Mouse (Mus musculus) embryonic facial prominence, embryonic 11.5 days (tissue): ENCODE measurements around the gene Ptpn11. TPM values are rescaled to one million over a fixed set of nuclear protein-coding genes. Genes with fewer than 3 reads are reported as not detected.
"Not testable (repeated sequence)": the region's sequence is repeated elsewhere in the genome, so short reads cannot be mapped to it uniquely, and the experiment has no call there.

Source experiments
- ATAC-seq: fragments of 200-750 bp; cut with Nextera tagmentation; replicated peaks from 2 replicates; pipeline ENCODE4 v1.8.0; 2017; ENCODE audit warnings: low read depth; ENCODE audit not compliant: insufficient number of reproducible peaks, low FRiP score, low TSS enrichment
- DNase-seq: peaks from one replicate; pipeline ENCODE4 v3.0.0-alpha.2; 2015; ENCODE audit warnings: low spot score
- H3K27ac ChIP-seq: fragments of 300-500 bp; sonication (generic); replicated peaks from 2 replicates; pipeline ENCODE4 v1.5.1; 2014; ENCODE audit warnings: mild to moderate bottlenecking, low read depth, low read length, control low read depth
- H3K27me3 ChIP-seq: fragments of 300-500 bp; sonication (generic); 2 replicates; pipeline ENCODE4 v1.6.1; 2014; ENCODE audit warnings: mild to moderate bottlenecking, low read length, moderate library complexity, mixed read lengths; ENCODE audit not compliant: control insufficient read depth, insufficient read depth
- H3K36me3 ChIP-seq: fragments of 300-500 bp; sonication (generic); replicated peaks from 2 replicates; pipeline ENCODE4 v1.6.1; 2014; ENCODE audit warnings: low read depth, mild to moderate bottlenecking, low read length, moderate library complexity, mixed read lengths; ENCODE audit not compliant: control insufficient read depth, insufficient read depth
- H3K4me1 ChIP-seq: fragments of 300-500 bp; sonication (generic); 2 replicates; pipeline ENCODE4 v1.6.1; 2014; ENCODE audit warnings: low read length, mixed read lengths; ENCODE audit not compliant: control insufficient read depth, insufficient read depth
- H3K4me2 ChIP-seq: fragments of 300-500 bp; sonication (generic); 2 replicates; pipeline ENCODE4 v1.6.1; 2014; ENCODE audit warnings: low read depth, mild to moderate bottlenecking, control low read depth, low read length, moderate library complexity
- H3K4me3 ChIP-seq: fragments of 300-500 bp; sonication (generic); 2 replicates; pipeline ENCODE4 v1.5.1; 2014; ENCODE audit warnings: low read depth, low read length, control low read depth
- H3K9ac ChIP-seq: fragments of 300-500 bp; sonication (generic); replicated peaks from 2 replicates; pipeline ENCODE4 v1.6.1; 2014; ENCODE audit warnings: mild to moderate bottlenecking, control low read depth, low read length
- H3K9me3 ChIP-seq: fragments of 300-500 bp; sonication (generic); replicated peaks from 2 replicates; pipeline ENCODE4 v1.6.1; 2016; ENCODE audit warnings: mild to moderate bottlenecking, low read length, inconsistent platforms, mixed read lengths; ENCODE audit not compliant: control insufficient read depth
- WGBS: fragments of 180-500 bp; shearing (Covaris S2); extraction: QIAGEN DNeasy Blood & Tissue Kit; methylation state at CpG from one replicate; pipeline ENCODE4 v1.1.7; 2014; 5-methylcytosine and 5-hydroxymethylcytosine counted together
- polyA plus RNA-seq: library from polyadenylated mRNA; unstranded; fragments of >200 nt; fragmentation: Nextera tagmentation; extraction: Ambion mirVana; gene quantifications from 2 replicates; pipeline ENCODE4 v1.2.1, GENCODE M21; 2014

Ptpn11 gene
- polyA plus RNA-seq, 1 experiment from 2014 or later: 25.1 TPM

DNA sequence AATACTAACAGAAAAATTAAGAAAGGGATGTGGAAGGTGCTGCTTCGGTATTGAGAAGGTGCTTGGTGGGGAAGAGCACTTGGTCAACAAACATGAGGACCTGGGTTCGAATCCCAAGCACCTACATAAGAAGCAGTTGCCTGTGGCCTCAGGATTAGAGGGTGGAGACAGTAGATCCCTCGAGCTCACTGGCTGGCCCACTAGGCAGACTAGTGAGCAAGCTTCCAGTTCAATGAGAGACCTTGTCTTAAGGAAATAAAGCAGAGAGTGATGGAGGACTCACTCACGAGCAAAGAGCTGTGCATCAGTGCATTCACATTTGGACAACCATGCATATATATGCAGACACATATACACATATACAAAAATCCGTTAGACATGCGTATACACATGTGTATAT is 20.9 kb upstream of the Ptpn11 start:
- Histone ChIP-seq H3K36me3 (peaks cover 28% of the 10 kb centered on the region), H3K4me2 (no peak overlapping the region)
- no peak for ATAC-seq

DNA sequence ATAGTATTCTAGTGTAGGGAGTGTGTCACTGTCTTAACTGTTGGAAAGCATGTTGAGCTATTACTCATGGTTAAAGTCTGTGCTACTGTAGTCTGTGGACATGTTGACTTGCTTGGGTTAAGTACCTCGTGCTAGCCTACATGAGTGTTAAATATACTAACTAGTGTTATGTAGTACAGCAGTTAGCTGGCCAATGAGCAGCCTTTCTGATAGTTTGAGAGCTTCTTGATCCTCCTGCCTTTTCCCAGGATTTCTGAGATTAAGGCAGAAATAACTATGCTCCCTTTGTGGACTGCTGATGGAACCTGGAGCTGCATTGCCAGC is 19.4 kb upstream of the Ptpn11 start:
- Histone ChIP-seq H3K27ac (no peak overlapping the region), H3K9ac (no peak overlapping the region), H3K36me3 (peaks cover 39% of the 10 kb centered on the region), H3K4me1 (peaks cover 4% of the 10 kb centered on the region), H3K4me3 (no peak overlapping the region), H3K27me3 (no peaks in the 10 kb centered on the region), H3K9me3 (no peaks in the 10 kb centered on the region), H3K4me2 (no peak overlapping the region)
- ATAC-seq (no peak), DNase-seq (no peak)
- 89% methylated on average over 1 of the region's 1 CpGs for WGBS

More for the DNA sequence above, 20.9 kb upstream of the Ptpn11 start:
- WGBS: 93% methylated on average over 6 of the region's 6 CpGs
- H3K4me1 ChIP-seq: no peaks in the 10 kb centered on the region
- H3K9me3 ChIP-seq: no peaks in the 10 kb centered on the region
- H3K27ac ChIP-seq: no peak overlapping the region
- DNase-seq: no peak
- H3K4me3 ChIP-seq: no peak overlapping the region
- no peak overlapping the region for H3K9ac ChIP-seq
- no peaks in the 10 kb centered on the region for H3K27me3 ChIP-seq

DNA sequence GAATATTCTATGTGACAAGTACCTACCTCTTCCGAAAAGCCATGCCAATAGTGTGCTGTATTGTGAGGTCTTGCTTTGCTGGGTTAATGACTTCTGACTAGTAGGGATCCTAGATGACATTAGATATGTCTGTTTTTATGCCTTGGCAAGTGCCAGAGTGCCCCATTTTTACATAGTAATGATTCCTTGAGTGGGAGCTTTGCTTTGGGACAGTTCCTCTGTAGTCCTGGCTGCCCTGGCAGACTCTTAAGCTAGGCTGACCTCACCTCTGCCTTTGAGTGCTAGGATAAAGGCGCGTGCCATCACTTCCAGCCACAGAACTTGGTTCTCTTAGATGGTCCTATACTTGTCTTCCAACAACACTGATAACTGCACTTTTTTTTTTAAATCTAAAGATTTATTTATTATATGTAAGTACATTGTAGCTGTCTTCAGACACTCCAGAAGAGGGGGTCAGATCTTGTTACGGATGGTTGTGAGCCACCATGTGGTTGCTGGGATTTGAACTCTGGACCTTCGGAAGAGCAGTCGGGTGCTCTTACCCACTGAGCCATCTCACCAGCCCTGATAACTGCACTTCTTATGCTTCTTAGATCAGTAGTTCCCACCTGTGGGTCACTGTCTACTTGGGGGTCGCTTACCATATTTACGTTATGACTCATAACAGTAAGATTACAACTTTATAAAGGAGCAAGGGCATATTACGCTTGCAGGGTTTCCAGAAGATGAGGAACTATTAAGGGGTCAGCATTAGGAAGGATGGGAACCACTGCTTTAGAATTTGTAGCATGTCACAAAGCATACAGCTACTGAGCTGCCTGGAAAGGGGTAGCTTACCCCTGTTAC is 18.8 kb upstream of the Ptpn11 start:
- Histone ChIP-seq H3K4me2 (no peak overlapping the region), H3K9me3 (no peaks in the 10 kb centered on the region), H3K27me3 (no peaks in the 10 kb centered on the region), H3K4me1 (peaks cover 4% of the 10 kb centered on the region), H3K9ac (no peak overlapping the region), H3K4me3 (no peak overlapping the region), H3K36me3 (peaks cover 39% of the 10 kb centered on the region), H3K27ac (no peak overlapping the region)
- ATAC-seq: no peak
- DNase-seq: no peak
- 90% methylated on average over 9 of the region's 9 CpGs for WGBS

DNA sequence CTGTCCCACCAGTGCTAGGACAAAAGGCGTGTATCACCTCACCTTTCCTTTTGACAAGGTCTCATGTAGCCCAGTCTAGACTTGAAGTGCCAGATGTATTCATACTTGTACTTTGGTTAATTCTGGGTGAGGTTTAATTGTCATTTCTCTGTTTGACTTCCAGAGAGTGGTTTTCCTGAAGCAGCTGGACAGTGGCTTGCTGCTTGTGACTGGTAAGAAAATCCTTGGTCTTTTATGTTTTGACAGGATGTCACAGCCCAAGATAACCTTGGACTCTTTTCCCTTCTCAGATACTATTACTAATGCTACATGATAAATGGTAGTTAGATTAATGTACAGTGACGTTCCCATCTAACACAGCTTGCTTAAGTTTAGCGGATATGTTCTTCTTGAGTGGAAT is 15.8 kb upstream of the Ptpn11 start:
- no peak overlapping the region for H3K9ac ChIP-seq

DNA sequence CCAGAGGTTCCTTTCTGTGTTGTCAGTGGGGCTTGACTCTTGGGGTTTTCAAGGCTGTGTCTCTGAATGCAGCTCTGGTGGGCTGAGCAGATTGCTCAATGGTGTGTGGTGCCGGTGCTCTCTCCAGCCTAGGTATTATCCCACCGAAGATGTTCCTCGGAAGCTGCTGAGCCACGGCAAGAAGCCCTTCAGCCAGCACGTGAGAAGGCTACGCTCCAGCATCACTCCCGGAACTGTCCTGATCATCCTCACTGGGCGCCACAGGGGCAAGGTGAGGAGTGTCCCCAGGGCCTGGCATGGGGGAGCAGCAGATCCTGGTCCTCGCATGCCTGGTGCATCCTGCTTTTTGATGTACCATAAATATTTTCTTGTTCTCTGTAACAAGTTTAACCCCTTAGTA is 15.3 kb upstream of the Ptpn11 start:
- H3K36me3 ChIP-seq: peaks cover 33% of the 10 kb centered on the region
- no peak for ATAC-seq
- H3K9ac ChIP-seq: no peak overlapping the region; the same call in 1 of the 2 replicates
- peaks cover 4% of the 10 kb centered on the region for H3K4me1 ChIP-seq
- no peak overlapping the region for H3K27ac ChIP-seq
- H3K4me3 ChIP-seq: no peak overlapping the region
- H3K9me3 ChIP-seq: no peaks in the 10 kb centered on the region
- H3K4me2 ChIP-seq: no peak overlapping the region; the same call in 1 of the 2 replicates
- no peak for DNase-seq
- H3K27me3 ChIP-seq: no peaks in the 10 kb centered on the region
- WGBS: 85% methylated on average over 9 of the region's 9 CpGs

More for the DNA sequence above, 15.8 kb upstream of the Ptpn11 start:
- 82% methylated on average over 3 of the region's 3 CpGs for WGBS
- Histone ChIP-seq H3K4me2 (no peak overlapping the region), H3K4me1 (peaks cover 4% of the 10 kb centered on the region), H3K27me3 (no peaks in the 10 kb centered on the region), H3K4me3 (no peak overlapping the region), H3K27ac (no peak overlapping the region), H3K36me3 (peaks cover 35% of the 10 kb centered on the region), H3K9me3 (no peaks in the 10 kb centered on the region)
- no peak for ATAC-seq
- no peak for DNase-seq

DNA sequence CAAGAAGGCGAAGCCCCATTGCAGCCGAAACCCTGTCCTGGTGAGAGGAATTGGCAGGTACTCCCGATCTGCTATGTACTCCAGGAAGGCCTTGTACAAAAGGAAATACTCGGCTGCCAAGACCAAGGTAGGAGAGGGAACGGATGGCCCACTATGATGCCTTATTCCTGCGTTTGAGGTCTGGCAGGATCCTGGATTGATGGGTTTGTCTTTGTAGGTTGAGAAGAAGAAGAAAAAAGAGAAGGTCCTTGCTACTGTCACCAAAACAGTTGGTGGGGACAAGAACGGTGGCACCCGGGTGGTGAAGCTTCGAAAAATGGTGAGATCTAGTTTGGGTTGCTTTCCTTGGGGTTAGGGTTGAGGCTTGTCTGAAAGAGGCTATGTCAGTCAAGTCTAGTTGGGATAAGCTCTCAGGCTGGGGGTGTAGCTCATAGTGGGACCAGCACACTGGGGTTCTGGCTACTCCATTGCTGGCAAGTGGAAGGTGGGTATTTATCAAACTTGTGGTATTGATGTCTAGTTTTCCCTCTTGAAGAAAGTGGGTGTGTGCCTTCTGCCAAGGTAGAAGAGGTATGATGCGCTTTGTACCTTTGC is 14.4 kb upstream of the Ptpn11 start:
- ATAC-seq, DNase-seq, H3K27ac ChIP-seq, H3K27me3 ChIP-seq, H3K9me3 ChIP-seq, H3K4me1 ChIP-seq: not testable (repeated sequence)
- H3K36me3 ChIP-seq: peaks cover 27% of the 10 kb centered on the region
- peak overlapping the region; percentile 69; the same call in 1 of the 2 replicates for H3K4me2 ChIP-seq
- peak overlapping the region; percentile 96 for H3K4me3 ChIP-seq
- peak overlapping the region; percentile 8 for H3K9ac ChIP-seq
- WGBS: 76% methylated on average over 7 of the region's 10 CpGs

DNA sequence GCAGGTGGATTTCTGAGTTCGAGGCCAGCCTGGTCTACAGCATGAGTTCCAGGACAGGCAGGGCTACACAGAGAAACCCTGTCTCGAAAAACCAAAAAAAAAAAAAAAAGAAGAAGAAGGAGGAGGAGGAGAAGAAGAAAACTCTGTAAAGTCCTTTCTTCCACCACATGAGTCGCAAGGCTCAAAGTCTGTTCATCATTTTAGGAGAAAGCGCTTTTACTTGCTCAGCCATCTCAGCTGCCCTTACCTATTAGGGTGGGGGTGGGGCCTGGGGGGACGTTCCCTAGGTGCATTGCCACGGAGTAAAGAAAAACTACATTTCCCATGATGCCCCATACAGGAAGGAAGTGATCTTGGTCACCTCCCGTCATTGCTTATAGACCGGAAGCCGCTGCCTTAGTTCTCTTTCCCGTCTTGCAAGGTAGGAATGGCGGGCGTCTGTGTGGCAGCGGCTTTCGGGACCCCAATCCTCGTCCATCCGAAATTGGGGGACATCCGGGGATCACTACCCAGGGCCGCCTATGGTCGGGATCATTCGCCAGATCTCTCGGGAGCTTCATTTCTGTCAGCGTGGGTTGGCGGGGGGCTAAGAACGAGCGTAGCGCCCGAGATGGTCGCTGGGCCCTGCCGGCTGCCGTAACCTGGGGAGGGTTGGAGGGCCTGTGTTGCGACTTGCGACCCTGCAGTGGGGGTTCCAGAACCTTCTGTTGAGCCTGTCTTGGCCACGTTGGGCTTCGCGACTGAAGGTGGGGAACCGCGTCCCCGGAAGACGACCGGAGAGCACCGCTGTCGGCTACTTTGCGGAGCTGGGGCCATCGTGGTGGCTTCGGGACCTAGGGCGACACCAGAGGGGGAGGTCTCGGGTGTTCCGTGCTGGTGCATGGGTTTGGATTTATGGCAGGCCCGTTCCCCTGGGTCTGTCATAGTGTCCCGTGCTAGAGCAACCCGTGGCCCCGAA is 13.2 kb upstream of the Ptpn11 start, which contains the start of gene Rpl6:
Gene Rpl6, plus strand, starts transcription at position 350 of the 958 bp plus-strand sequence.
- WGBS: under 1% methylated on average over 52 of the region's 52 CpGs
- peak within 1 kb of the TSS; percentile 98 for H3K9ac ChIP-seq
- peak within 1 kb of the TSS; percentile 11 for H3K27ac ChIP-seq
- DNase-seq (peak; percentile 95), ATAC-seq (peak; percentile 86)
- peak within 1 kb of the TSS; percentile 69 for H3K4me2 ChIP-seq
- H3K9me3 ChIP-seq: no peaks in the 10 kb centered on the region
- H3K27me3 ChIP-seq: no peaks in the 10 kb centered on the region
- peaks cover 4% of the 10 kb centered on the region for H3K4me1 ChIP-seq
- H3K36me3 ChIP-seq: peaks cover 20% of the 10 kb centered on the region
- peak within 1 kb of the TSS; percentile 96 for H3K4me3 ChIP-seq
